Mouse (Mus musculus) layer of hippocampus, adult 18-20 months (tissue): Measurements from ENCODE around the gene Bcas1. TPM values are rescaled to one million over a fixed set of nuclear protein-coding genes. Genes with fewer than 3 reads are reported as not detected.
"Not testable (repeated sequence)": the region's sequence is repeated elsewhere in the genome, so short reads cannot be mapped to it uniquely, and the experiment has no call there.

Experiments
- DNase-seq, 2 experiments: peaks; one replicate each; pipeline ENCODE4 v3.0.0; 2022; ENCODE audit warnings: low spot score in 2 of 2
- long read RNA-seq: library from polyadenylated mRNA; stranded (forward); transcript quantifications from one replicate; pipeline ENCODE4 v2.0.0, GENCODE M21; 2021
- total RNA-seq, 2 experiments: library from RNA; stranded (reverse); gene quantifications; 2 replicates each; pipeline ENCODE4 v1.2.3; 2021

The Bcas1 gene
- total RNA-seq: 10 to 100 TPM; 86.2 to 92.8 TPM
- long read RNA-seq, transcript Bcas1-208 (7 exons, 2,222 nt): major isoform, 28 of 42 reads
- long read RNA-seq, partial matches to known transcripts: 6 of 42 reads
- long read RNA-seq, other reads (novel, unspliced or antisense): 8 of 42 reads

- DNase-seq: no peak
Measured at GRCm38 (mm10) chr2:170427704-170428103, at the start of gene Bcas1. Bcas1 (minus strand) TSS chr2:170427845.

GRCm38 (mm10) chr2:170476643-170477042 lies 49.0 kb upstream of the Bcas1 start:
- no peak for DNase-seq

- DNase-seq: no peak
Measured at GRCm38 (mm10) chr2:170476215-170476614, 48.6 kb upstream of the Bcas1 start.

GRCm38 (mm10) chr2:170475164-170475563 lies 47.5 kb upstream of the Bcas1 start:
- DNase-seq: no peak

GRCm38 (mm10) chr2:170474125-170474524 lies 46.5 kb upstream of the Bcas1 start:
- DNase-seq: no peak

- DNase-seq: no peak
Measured at GRCm38 (mm10) chr2:170470591-170470990, 42.9 kb upstream of the Bcas1 start.

- peak in 1 of 2 experiments; percentile 49 for DNase-seq
Measured at GRCm38 (mm10) chr2:170469616-170470308, 42.1 kb upstream of the Bcas1 start.

GRCm38 (mm10) chr2:170468009-170468408 lies 40.4 kb upstream of the Bcas1 start:
- DNase-seq: no peak

- DNase-seq: no peak
Measured at GRCm38 (mm10) chr2:170464817-170465216, 37.2 kb upstream of the Bcas1 start.

GRCm38 (mm10) chr2:170461652-170462051 lies 34.0 kb upstream of the Bcas1 start:
- no peak for DNase-seq

DNA sequence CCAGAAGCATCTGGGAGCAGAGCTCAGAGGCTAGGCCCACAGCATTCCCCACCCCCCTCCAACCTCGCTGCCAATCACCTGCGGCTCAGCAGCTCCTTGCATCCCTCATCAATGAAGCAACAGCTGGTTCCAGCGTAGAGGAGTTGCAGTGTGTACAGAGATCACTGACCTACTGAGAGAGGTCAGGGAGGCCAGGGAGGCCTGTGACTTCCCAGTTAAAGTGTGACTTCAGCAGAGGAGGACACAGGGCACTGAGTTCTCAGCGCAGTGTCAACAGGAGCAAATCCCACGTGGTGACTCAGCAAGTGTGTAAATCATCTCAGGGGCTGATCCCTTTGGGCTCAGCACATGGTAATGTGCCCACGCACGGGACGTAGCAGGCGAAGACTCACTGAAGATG lies 32.2 kb upstream of the Bcas1 start:
- DNase-seq: no peak

- no peak for DNase-seq
Measured at GRCm38 (mm10) chr2:170459183-170459582, 31.5 kb upstream of the Bcas1 start.

DNA sequence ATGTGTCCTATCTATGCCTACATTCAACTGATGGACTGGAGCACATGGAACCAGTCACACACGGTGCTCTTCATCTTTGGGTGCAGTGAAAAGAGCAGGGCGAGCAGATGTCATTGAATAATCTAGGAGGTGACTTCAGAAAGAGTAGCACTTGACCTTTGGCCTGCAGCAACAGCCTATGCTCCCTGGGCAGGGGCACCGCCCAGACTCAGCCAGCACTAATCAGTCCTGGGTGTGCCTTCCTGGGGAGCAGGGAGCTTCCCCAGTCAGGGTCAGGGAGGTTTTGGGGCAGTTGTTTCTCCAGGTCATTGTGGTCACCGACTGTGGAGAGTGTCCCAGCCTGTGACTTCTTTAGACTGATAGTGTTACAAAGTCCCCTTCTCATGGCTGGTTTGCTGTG lies 26.2 kb upstream of the Bcas1 start:
- DNase-seq: not testable (repeated sequence)

GRCm38 (mm10) chr2:170450933-170451332 lies 23.3 kb upstream of the Bcas1 start:
- DNase-seq: peak in 1 of 2 experiments; percentile 70

DNA sequence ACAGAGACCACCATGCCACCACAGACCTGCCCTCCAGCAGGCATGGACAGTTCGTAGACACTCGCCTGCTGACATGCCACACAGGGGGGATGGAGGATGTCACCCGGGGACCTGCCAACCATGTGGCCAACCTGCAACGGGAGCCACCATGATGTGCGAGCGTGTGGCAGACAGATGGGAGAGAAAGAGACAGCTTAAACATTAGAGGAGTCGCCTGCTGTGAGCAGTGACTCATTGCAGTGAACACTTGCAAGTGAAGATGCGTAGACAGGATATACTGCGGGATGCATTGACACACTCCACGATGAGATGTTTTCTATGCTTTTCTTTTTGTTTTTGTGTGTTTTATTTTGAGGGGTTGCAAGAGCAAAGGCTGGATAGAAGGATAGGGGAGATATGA lies 20.0 kb upstream of the Bcas1 start:
- DNase-seq: peak in 1 of 2 experiments; percentile 14

- DNase-seq: no peak
Measured at GRCm38 (mm10) chr2:170446843-170447383, 19.3 kb upstream of the Bcas1 start.

DNA sequence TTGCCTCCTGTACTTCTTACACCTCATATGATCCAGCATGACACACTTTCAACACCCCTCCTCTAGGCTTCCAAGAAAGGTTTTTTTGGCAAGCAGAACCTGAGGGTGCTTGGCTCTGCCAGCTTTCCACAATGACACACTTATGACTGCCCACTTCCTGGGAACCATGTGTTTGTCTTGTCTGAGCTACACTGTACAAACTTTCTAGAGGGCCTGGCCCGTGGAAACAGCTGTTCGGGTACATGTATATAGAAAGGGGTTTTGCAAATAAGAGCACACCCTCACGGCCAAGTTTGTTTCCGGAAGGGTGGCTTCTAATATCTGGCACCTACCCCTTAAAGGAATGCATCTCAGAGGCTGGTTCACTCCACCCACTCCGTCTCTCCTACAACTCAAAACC lies 18.2 kb upstream of the Bcas1 start:
- DNase-seq: no peak

DNA sequence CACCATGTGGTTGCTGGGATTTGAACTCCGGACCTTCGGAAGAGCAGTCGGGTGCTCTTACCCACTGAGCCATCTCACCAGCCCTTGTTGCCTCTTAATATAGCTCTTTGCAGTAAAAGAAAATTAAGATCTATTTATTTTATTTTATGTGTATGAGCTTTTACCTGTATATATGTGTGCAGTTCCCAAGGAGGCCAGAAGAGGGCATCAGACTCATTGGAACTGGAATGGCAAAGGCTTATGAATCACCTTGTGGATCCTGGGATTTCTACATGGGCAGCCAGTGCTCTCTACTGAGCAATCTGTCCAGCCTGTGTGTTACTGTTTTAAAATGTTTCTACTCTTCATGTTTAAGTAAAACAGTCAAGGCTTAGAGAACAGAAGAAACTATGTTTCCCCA lies 14.9 kb upstream of the Bcas1 start:
- peak in 1 of 2 experiments; percentile 28 for DNase-seq

DNA sequence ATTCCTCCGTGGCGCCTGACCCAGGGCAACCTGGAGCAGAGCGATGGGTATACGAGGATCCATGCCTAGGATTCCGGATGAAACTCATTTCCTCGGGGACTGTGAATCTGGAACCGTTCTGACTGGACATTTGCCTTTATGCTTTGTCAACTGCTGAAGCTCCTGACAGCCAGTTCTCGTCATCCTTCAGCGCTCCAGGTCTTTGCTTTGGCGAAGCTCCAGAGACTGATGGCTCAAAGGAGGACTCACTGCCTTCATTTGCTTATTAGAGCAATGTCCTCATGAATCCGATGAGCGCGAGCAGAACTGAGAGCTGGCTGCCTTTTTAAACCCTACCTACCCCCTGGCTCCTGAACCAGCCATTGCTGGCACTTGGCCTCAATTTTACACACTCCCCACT lies 11.1 kb upstream of the Bcas1 start:
- no peak for DNase-seq

DNA sequence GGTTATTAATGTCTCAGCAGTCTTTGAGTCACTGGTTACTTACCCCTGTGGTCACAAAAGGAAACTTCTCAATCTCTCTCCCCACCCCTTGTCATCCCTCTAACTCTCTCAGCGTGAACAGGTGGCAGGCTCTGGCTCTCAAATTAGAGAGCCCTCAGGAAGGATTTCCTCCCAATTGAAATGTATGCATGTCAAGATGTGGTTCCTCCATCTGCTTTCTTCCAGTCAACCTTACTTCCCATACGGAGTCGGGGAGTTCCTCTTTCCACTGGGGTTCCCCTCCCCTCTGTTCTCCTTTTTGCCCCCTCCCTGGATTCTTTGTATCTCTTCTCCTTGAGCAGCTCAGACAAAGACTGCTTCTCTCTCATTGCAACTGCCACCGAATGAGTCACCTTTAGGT lies 8.6 kb upstream of the Bcas1 start:
- no peak for DNase-seq

- no peak for DNase-seq
Measured at GRCm38 (mm10) chr2:170432152-170432551, 4.5 kb upstream of the Bcas1 start.

DNA sequence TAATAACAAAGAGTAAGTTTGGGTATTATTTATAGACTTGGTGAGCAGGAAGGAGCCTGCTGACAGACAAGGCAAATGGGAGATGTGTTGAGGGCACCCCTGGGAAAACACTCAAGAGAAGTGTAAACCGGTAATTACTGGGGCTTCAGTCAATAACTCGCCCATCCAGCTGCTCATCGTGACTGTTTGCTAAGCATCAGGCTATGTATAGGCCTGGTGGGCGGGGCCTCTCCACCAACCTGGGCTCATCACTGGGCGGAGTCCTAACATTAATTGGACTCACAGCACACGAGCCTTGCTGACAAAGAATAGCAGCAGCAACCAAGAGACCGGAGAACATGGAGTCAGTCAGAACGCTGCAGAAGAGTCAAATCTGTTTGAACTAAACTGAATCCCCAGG lies 1.3 kb upstream of the Bcas1 start:
- no peak for DNase-seq

DNA sequence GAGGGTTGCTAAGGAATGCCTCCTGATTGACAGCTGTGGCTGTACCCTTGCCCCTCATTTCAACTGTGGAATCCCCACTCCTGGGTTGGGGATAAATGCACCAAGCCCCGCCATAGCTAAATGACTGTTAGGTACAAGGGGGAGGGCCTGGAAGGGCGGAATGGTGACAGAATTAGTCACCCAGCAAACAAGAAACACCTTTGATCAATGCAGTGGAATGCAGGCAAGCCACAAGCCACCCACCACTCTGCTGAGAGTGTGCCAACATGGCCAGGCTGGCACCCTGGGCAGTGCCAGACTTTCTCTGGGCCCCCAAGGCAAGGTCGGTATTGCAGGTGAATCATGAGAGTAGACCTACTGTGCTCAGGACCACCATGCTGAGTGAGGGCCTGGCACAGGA lies 3.5 kb downstream of the Bcas1 start:
- DNase-seq: no peak
